8 mouse cellular contexts compared by ENCODE assay signal in genomic region chr12:31973473-31974172, GRCm38 (mm10). TPM values are rescaled to one million over a fixed set of nuclear protein-coding genes. Genes with fewer than 3 reads are reported as not detected.
A peak's percentile ranks its signal among the peaks of the same experiment; 100 is the strongest.
DNase-seq lines count a peak whose midpoint lies in the region; ATAC-seq and TF ChIP-seq lines count a peak whose summit lies in the region.

No protein-coding gene starts in this region.

- DNase-seq in limb, embryonic 11.5 days (ENCODE audit: low spot score): peak; percentile 24
- no peak for DNase-seq in limb, embryonic 10.5 days (ENCODE audit: low spot score)
- peak; percentile 18 to 52 for DNase-seq in gastrocnemius, adult 8-10 months (ENCODE audit: low spot score in 2 of 2)
- DNase-seq in hindbrain, postnatal 0 days (ENCODE audit: low spot score): peak; percentile 79
- DNase-seq in liver, embryonic 11.5 days (ENCODE audit: low spot score): no peak
- DNase-seq in thymus, postnatal 4 days: peak; percentile 69

- no peak overlapping the region for H3K9ac ChIP-seq in limb, embryonic 11.5 days (ENCODE audit: low read length)
- no peak overlapping the region for H3K9ac ChIP-seq in hindbrain, postnatal 0 days (replicated peaks; ENCODE audit: low read length)
- H3K9ac ChIP-seq in liver, embryonic 11.5 days (ENCODE audit: low read depth, low read length): no peak overlapping the region
- H3K9ac ChIP-seq in neural tube, embryonic 14.5 days (replicated peaks; ENCODE audit: low read depth, low read length): no peak overlapping the region

- H3K4me3 ChIP-seq in limb, embryonic 11.5 days (ENCODE audit: low read depth, low read length): no peak overlapping the region
- no peak overlapping the region for H3K4me3 ChIP-seq in limb, embryonic 10.5 days
- no peak overlapping the region for H3K4me3 ChIP-seq in hindbrain, postnatal 0 days (ENCODE audit: low read length)
- H3K4me3 ChIP-seq in liver, embryonic 11.5 days (ENCODE audit: low read depth, low read length): no peak overlapping the region
- H3K4me3 ChIP-seq in neural tube, embryonic 14.5 days (ENCODE audit: low read depth, low read length): no peak overlapping the region

- H3K27me3 ChIP-seq in limb, embryonic 11.5 days (ENCODE audit: control insufficient read depth, insufficient read depth, low read length): no peaks in the 10 kb centered on the region
- no peaks in the 10 kb centered on the region for H3K27me3 ChIP-seq in limb, embryonic 10.5 days (ENCODE audit: low read depth, poor library complexity, severe bottlenecking)
- H3K27me3 ChIP-seq in hindbrain, postnatal 0 days (ENCODE audit: insufficient read depth, low read length): no peaks in the 10 kb centered on the region
- H3K27me3 ChIP-seq in liver, embryonic 11.5 days (replicated peaks; ENCODE audit: control insufficient read depth, insufficient read depth, low read length): no peaks in the 10 kb centered on the region
- H3K27me3 ChIP-seq in neural tube, embryonic 14.5 days (ENCODE audit: control insufficient read depth, insufficient read depth, low read length): no peaks in the 10 kb centered on the region

- H3K9me3 ChIP-seq in limb, embryonic 11.5 days (ENCODE audit: control insufficient read depth, low read length): no peaks in the 10 kb centered on the region
- no peaks in the 10 kb centered on the region for H3K9me3 ChIP-seq in limb, embryonic 10.5 days (replicated peaks)
- no peaks in the 10 kb centered on the region for H3K9me3 ChIP-seq in hindbrain, postnatal 0 days (ENCODE audit: low read length)
- H3K9me3 ChIP-seq in liver, embryonic 11.5 days (ENCODE audit: control insufficient read depth, low read length): no peaks in the 10 kb centered on the region
- no peaks in the 10 kb centered on the region for H3K9me3 ChIP-seq in neural tube, embryonic 14.5 days (ENCODE audit: control insufficient read depth, low read length)

- H3K27ac ChIP-seq in limb, embryonic 11.5 days (replicated peaks; ENCODE audit: low read depth, low read length): no peak overlapping the region
- H3K27ac ChIP-seq in limb, embryonic 10.5 days: no peak overlapping the region
- H3K27ac ChIP-seq in hindbrain, postnatal 0 days: no peak overlapping the region
- H3K27ac ChIP-seq in liver, embryonic 11.5 days (ENCODE audit: low read depth, low read length): no peak overlapping the region
- 0 out of 2 replicates have a peak overlapping the region, but pooled peaks have one; percentile 18 for H3K27ac ChIP-seq in neural tube, embryonic 14.5 days (ENCODE audit: low read depth, low read length)

- ATAC-seq in limb, embryonic 11.5 days (ENCODE audit: insufficient number of reproducible peaks, low FRiP score, low TSS enrichment, low read depth): peak; percentile 47; the same call in 1 of the 2 replicates
- peak; percentile 56; the same call in 1 of the 2 replicates for ATAC-seq in cerebellum, adult (ENCODE audit: insufficient number of reproducible peaks, low FRiP score, low TSS enrichment)
- peak; percentile 83 for ATAC-seq in hindbrain, postnatal 0 days
- ATAC-seq in liver, embryonic 11.5 days (replicated peaks; ENCODE audit: low FRiP score): peak; percentile 50
- peak; percentile 86; the same call in 1 of the 2 replicates for ATAC-seq in neural tube, embryonic 14.5 days (ENCODE audit: low read depth)

- H3K4me1 ChIP-seq in limb, embryonic 11.5 days (ENCODE audit: control insufficient read depth, insufficient read depth, low read length): no peaks in the 10 kb centered on the region
- H3K4me1 ChIP-seq in limb, embryonic 10.5 days: no peaks in the 10 kb centered on the region
- no peaks in the 10 kb centered on the region for H3K4me1 ChIP-seq in hindbrain, postnatal 0 days (ENCODE audit: insufficient read depth, low read length)
- no peaks in the 10 kb centered on the region for H3K4me1 ChIP-seq in liver, embryonic 11.5 days (replicated peaks; ENCODE audit: control insufficient read depth, insufficient read depth, low read length)
- no peaks in the 10 kb centered on the region for H3K4me1 ChIP-seq in neural tube, embryonic 14.5 days (ENCODE audit: control insufficient read depth, insufficient read depth, low read length)

- H3K4me2 ChIP-seq in limb, embryonic 11.5 days (ENCODE audit: low read depth, severe bottlenecking): no peak overlapping the region
- H3K4me2 ChIP-seq in hindbrain, postnatal 0 days (ENCODE audit: low read depth, low read length): no peak overlapping the region
- no peak overlapping the region for H3K4me2 ChIP-seq in liver, embryonic 11.5 days
- H3K4me2 ChIP-seq in neural tube, embryonic 14.5 days (ENCODE audit: low read depth, low read length): no peak overlapping the region

- WGBS in limb, embryonic 11.5 days: 67% methylated on average over 13 of the region's 13 CpGs
- 76% methylated on average over 13 of the region's 13 CpGs for WGBS in limb, embryonic 10.5 days
- 48% methylated on average over 13 of the region's 13 CpGs for WGBS in hindbrain, postnatal 0 days
- WGBS in liver, embryonic 11.5 days: 78% methylated on average over 13 of the region's 13 CpGs
- 54% methylated on average over 13 of the region's 13 CpGs for WGBS in neural tube, embryonic 14.5 days

- H3K36me3 ChIP-seq in limb, embryonic 11.5 days (ENCODE audit: control insufficient read depth, insufficient read depth, low read length): no peaks in the 10 kb centered on the region; the same call in 1 of the 2 replicates
- no peaks in the 10 kb centered on the region for H3K36me3 ChIP-seq in limb, embryonic 10.5 days
- no peaks in the 10 kb centered on the region; the same call in 1 of the 2 replicates for H3K36me3 ChIP-seq in hindbrain, postnatal 0 days (ENCODE audit: insufficient read depth, low read length)
- peaks cover 2% of the 10 kb centered on the region; the same call in 1 of the 2 replicates for H3K36me3 ChIP-seq in liver, embryonic 11.5 days (ENCODE audit: control insufficient read depth, insufficient read depth, low read length)
- 0 out of 2 replicates have a peak, but pooled peaks cover 7% of the 10 kb centered on the region for H3K36me3 ChIP-seq in neural tube, embryonic 14.5 days (ENCODE audit: control insufficient read depth, insufficient read depth, low read length)

- no peak for TF ChIP-seq CTCF in hindbrain, postnatal 0 days (IDR thresholded peaks at IDR 0.05; ENCODE audit: low read depth)

RNA-seq across cellular contexts. Expression of gene Hbp1, which starts 23.3 kb away (rescaled TPM):
- 123 and 125 TPM in 2 replicates for polyA plus RNA-seq in limb, embryonic 11.5 days (2014; fragmentation: Nextera tagmentation; extraction: Ambion mirVana)
- polyA plus RNA-seq in limb, embryonic 10.5 days (2016; fragmentation: Nextera tagmentation; extraction: Ambion mirVana): 84.4 and 110 TPM in 2 replicates
- total RNA-seq in gastrocnemius, adult 8-10 months (2022): 10 to 100 TPM; 65.3 to 78.0 (median 69.0) TPM
- 49.7 and 50.5 TPM in 2 replicates for total RNA-seq in hindbrain, postnatal 0 days (2014; rRNA removed)
- 40.3 and 41.9 TPM in 2 replicates for polyA plus RNA-seq in hindbrain, postnatal 0 days (2015; fragmentation: Nextera tagmentation; extraction: Ambion mirVana)
- polyA plus RNA-seq in liver, embryonic 11.5 days (2014; fragmentation: Nextera tagmentation; extraction: Ambion mirVana): 51.3 and 57.5 TPM in 2 replicates
- 47.4 and 58.2 TPM in 2 replicates for polyA plus RNA-seq in neural tube, embryonic 14.5 days (2014; fragmentation: Nextera tagmentation; extraction: Ambion mirVana)

Comparison
In these comparisons a context has a peak if more than half of its experiments do, and no peak if none do; other contexts are left out.
1. DNase-seq: peak in limb, embryonic 11.5 days (single experiment), gastrocnemius, adult 8-10 months (2 of 2), hindbrain, postnatal 0 days (single experiment) and thymus, postnatal 4 days (single experiment); none in limb, embryonic 10.5 days (single experiment) and liver, embryonic 11.5 days (single experiment).
2. Peak in every context shown above with its lines, with median percentiles within 50 percentile points of each other: ATAC-seq.